Mouse (Mus musculus) lung, embryonic 15.5 days (tissue): ENCODE results near the gene Pepd. TPM values are rescaled to one million over a fixed set of nuclear protein-coding genes. Genes with fewer than 3 reads are reported as not detected.
"Not testable (repeated sequence)": the region's sequence is repeated elsewhere in the genome, so short reads cannot be mapped to it uniquely, and the experiment has no call there.

Source experiments
- ATAC-seq: fragments of 200-750 bp; cut with Nextera tagmentation; 2 replicates; pipeline ENCODE4 v1.8.0; 2017; ENCODE audit warnings: moderate number of reproducible peaks, borderline replicate concordance; ENCODE audit not compliant: low FRiP score, low TSS enrichment; ENCODE audit errors: extremely low read depth
- H3K27ac ChIP-seq: fragments of 300-500 bp; sonication (generic); 2 replicates; pipeline ENCODE4 v1.5.1; 2015; ENCODE audit warnings: moderate library complexity, mild to moderate bottlenecking, inconsistent platforms
- H3K27me3 ChIP-seq: fragments of 300-500 bp; sonication (generic); 2 replicates; pipeline ENCODE4 v1.6.1; 2015; ENCODE audit warnings: inconsistent platforms
- H3K36me3 ChIP-seq: fragments of 300-500 bp; sonication (generic); 2 replicates; pipeline ENCODE4 v1.6.1; 2015; ENCODE audit warnings: inconsistent platforms
- H3K4me1 ChIP-seq: fragments of 300-500 bp; sonication (generic); 2 replicates; pipeline ENCODE4 v1.6.1; 2015; ENCODE audit warnings: inconsistent platforms
- H3K4me2 ChIP-seq: fragments of 300-500 bp; sonication (generic); 2 replicates; pipeline ENCODE4 v1.6.1; 2015; ENCODE audit warnings: inconsistent platforms, mild to moderate bottlenecking, moderate library complexity
- H3K4me3 ChIP-seq: fragments of 300-500 bp; sonication (generic); 2 replicates; pipeline ENCODE4 v1.5.1; 2015; ENCODE audit warnings: mild to moderate bottlenecking, inconsistent platforms
- H3K9ac ChIP-seq: fragments of 300-500 bp; sonication (generic); 2 replicates; pipeline ENCODE4 v1.6.1; 2015; ENCODE audit warnings: inconsistent platforms
- H3K9me3 ChIP-seq: fragments of 300-500 bp; sonication (generic); 2 replicates; pipeline ENCODE4 v1.6.1; 2016; ENCODE audit warnings: inconsistent platforms
- WGBS: fragments of 180-500 bp; shearing (Covaris S2); methylation state at CpG from one replicate; pipeline ENCODE4 v1.1.7; 2015; 5-methylcytosine and 5-hydroxymethylcytosine counted together
- polyA plus RNA-seq: library from polyadenylated mRNA; unstranded; fragments of >200 nt; fragmentation: Nextera tagmentation; extraction: Ambion mirVana; gene quantifications from 2 replicates; pipeline ENCODE4 v1.2.1, GENCODE M21; 2015

Pepd gene
- polyA plus RNA-seq, 1 experiment from 2014 or later = 67.5 TPM

DNA sequence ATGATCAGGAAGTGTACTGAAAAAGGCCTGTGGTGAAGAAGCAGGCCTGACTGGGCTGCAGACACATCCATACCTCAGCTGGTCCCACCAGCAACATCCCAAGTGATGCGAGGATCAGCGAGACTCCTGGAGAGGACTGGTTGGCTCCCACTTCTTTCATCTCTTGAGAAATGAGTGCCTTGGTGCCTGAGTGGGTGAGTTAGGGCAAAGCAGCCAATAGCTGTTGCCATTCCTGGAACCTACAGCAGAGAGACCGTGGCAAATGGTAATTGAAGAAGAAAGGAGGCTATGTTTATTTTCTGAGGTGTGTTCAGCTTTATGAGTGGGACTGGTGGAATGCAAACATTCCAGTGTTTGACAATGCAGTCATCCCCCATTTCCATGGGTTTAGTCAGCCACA, 55.2 kb downstream of the Pepd start:
- Histone ChIP-seq H3K36me3 (0 out of 2 replicates have a peak, but pooled peaks cover 9% of the 10 kb centered on the region), H3K27me3 (no peaks in the 10 kb centered on the region), H3K27ac (no peak overlapping the region)

DNA sequence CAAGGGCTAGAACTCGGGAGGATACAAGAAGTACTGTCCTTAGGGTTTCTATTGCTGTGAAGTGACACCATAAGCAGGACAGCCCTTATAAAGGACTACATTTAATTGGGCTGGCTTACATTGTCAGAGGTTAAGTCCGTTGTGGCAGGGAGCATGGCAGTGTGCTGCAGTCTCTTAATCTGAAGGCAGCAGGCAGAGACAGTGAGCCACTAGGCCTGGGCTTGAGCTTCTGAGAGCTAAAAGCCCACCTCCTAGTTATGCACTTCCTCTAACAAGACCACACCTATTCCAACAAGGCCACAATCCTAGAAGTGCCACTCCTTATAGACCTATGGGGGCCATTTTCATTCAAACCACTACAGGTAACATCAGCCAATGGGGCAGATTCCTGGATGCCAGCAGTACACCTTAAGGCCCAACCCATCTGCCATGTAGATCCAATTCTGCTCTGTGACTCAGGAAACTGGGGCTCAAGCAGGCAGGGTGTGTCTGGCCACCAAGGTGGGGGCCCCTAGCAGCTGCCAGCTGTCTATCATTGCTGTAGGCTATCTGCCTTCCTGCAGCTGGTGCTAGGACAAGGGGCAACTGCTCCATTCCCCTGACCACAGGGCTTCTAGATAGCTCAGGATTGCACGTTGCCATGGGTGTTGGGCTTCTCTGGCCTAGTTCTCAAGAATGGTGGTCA, 56.7 kb downstream of the Pepd start:
- H3K4me3 ChIP-seq = no peak overlapping the region
- 80% methylated on average over 3 of the region's 3 CpGs for WGBS
- 0 out of 2 replicates have a peak, but pooled peaks have one; percentile 17 for ATAC-seq

More for the DNA sequence above, 55.2 kb downstream of the Pepd start:
- 35% methylated on average over 3 of the region's 3 CpGs for WGBS
- Histone ChIP-seq H3K9ac (no peak overlapping the region), H3K9me3 (no peaks in the 10 kb centered on the region), H3K4me1 (0 out of 2 replicates have a peak, but pooled peaks cover 4% of the 10 kb centered on the region), H3K4me3 (no peak overlapping the region), H3K4me2 (no peak overlapping the region)
- ATAC-seq = no peak

DNA sequence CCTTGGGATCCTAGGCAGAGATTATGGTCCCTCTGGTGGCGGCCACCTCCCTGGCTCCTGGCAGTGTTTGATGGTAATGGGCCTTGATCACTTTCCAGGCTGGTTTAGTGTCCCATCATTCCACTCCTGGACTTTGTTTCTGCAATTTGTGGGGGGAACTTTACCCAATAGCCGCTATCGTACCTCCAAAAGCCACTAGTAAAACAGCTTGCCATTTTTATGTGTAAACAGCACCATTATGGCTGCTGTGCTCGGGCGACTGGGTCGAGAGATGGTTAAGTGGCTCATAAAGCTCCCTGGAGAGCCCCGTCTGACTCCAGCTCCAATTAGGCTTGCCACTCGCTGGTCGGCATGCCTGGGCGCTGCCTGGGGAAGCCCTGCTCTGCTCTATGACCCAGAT, 59.6 kb downstream of the Pepd start:
- no peak for ATAC-seq
- Histone ChIP-seq H3K27ac (no peak overlapping the region), H3K27me3 (no peaks in the 10 kb centered on the region), H3K4me1 (0 out of 2 replicates have a peak, but pooled peaks cover 4% of the 10 kb centered on the region), H3K9me3 (no peaks in the 10 kb centered on the region), H3K4me3 (no peak overlapping the region), H3K9ac (no peak overlapping the region), H3K36me3 (0 out of 2 replicates have a peak, but pooled peaks cover 9% of the 10 kb centered on the region), H3K4me2 (no peak overlapping the region)
- whole genome bisulfite sequencing = 74% methylated on average over 10 of the region's 10 CpGs

More for the DNA sequence above, 56.7 kb downstream of the Pepd start:
- Histone ChIP-seq H3K9me3 (no peaks in the 10 kb centered on the region), H3K4me1 (0 out of 2 replicates have a peak, but pooled peaks cover 4% of the 10 kb centered on the region), H3K27ac (no peak overlapping the region), H3K27me3 (no peaks in the 10 kb centered on the region), H3K4me2 (no peak overlapping the region), H3K9ac (no peak overlapping the region), H3K36me3 (0 out of 2 replicates have a peak, but pooled peaks cover 9% of the 10 kb centered on the region)

DNA sequence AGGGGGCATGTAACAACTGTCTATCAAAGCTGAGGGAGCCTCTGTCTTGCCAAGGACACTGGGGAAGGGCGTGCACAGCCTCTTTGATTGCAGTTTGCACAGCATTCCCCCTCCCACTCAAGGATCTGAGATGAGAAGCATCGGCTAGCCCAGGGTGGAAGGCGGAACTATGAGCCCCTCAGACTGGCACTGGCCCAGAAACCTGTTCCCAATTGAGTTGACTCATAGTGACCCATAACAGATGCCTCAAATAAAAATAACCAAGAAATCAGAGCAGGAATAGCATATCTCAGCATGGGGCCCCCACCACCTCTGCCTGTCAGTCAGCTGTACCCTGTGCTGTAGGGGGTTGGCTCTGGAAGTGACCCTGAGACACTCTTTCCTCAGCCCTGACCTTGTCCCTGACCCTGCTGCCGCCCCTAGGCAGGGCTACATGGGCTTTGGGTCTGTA, 60.8 kb downstream of the Pepd start:
- no peaks in the 10 kb centered on the region for H3K9me3 ChIP-seq
- ATAC-seq = no peak; the same call in 1 of the 2 replicates
- H3K9ac ChIP-seq = no peak overlapping the region
- no peak overlapping the region for H3K27ac ChIP-seq
- H3K36me3 ChIP-seq = 0 out of 2 replicates have a peak, but pooled peaks cover 9% of the 10 kb centered on the region
- WGBS = 52% methylated on average over 4 of the region's 4 CpGs
- H3K4me3 ChIP-seq = no peak overlapping the region
- H3K4me1 ChIP-seq = no peaks in the 10 kb centered on the region
- no peaks in the 10 kb centered on the region for H3K27me3 ChIP-seq
- no peak overlapping the region for H3K4me2 ChIP-seq

DNA sequence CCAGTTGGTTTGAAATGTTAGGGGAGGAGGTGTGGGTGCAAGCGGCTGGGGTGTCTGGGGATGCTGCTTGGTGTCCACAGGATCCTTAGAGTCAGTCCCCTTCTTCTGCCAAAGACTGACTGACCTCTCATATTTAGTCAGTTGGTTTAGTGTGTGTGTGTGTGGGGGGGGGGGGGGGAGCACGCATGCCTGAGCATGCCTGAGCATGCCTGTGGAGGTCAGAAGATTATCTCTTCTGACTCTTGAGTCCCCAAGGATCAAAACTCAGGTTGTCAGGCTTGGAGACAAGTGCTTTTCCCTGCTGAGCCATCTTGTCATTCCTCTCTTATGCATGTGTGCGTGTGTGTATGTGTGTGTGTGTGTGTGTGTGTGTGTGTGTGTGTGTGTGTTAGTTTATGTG, 61.7 kb downstream of the Pepd start:
- no peaks in the 10 kb centered on the region for H3K27me3 ChIP-seq
- H3K4me2 ChIP-seq = no peak overlapping the region
- H3K4me1 ChIP-seq = no peaks in the 10 kb centered on the region
- H3K9me3 ChIP-seq = no peaks in the 10 kb centered on the region
- ATAC-seq = no peak
- H3K36me3 ChIP-seq = 0 out of 2 replicates have a peak, but pooled peaks cover 9% of the 10 kb centered on the region
- no peak overlapping the region for H3K27ac ChIP-seq
- H3K4me3 ChIP-seq = no peak overlapping the region
- WGBS = 71% methylated on average over 3 of the region's 3 CpGs
- H3K9ac ChIP-seq = no peak overlapping the region

DNA sequence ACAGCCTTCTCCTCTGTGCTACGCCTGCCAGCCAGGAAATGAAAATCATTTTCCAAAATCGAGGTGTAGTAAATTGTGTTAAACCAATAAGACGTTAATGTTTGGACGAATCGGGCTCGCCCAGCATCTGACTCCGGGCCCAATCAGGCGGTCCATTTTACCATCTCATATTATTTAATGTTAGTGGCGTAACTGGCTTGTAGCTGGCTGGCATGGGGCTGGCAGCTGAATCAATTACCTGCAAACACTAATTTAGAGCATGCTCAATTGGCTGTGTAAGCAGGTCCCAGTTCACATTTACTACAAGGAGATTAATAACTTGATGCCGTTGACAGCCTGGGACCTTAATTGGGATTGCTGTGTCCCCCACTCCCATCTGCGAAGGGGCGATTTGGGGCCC, 63.7 kb downstream of the Pepd start:
- no peak for ATAC-seq
- no peak overlapping the region for H3K4me3 ChIP-seq
- 88% methylated on average over 12 of the region's 12 CpGs for WGBS
- H3K4me2 ChIP-seq = no peak overlapping the region
- H3K4me1 ChIP-seq = no peaks in the 10 kb centered on the region
- H3K27me3 ChIP-seq = no peaks in the 10 kb centered on the region
- no peaks in the 10 kb centered on the region for H3K9me3 ChIP-seq
- no peak overlapping the region for H3K27ac ChIP-seq
- 0 out of 2 replicates have a peak, but pooled peaks cover 2% of the 10 kb centered on the region for H3K36me3 ChIP-seq
- H3K9ac ChIP-seq = no peak overlapping the region

DNA sequence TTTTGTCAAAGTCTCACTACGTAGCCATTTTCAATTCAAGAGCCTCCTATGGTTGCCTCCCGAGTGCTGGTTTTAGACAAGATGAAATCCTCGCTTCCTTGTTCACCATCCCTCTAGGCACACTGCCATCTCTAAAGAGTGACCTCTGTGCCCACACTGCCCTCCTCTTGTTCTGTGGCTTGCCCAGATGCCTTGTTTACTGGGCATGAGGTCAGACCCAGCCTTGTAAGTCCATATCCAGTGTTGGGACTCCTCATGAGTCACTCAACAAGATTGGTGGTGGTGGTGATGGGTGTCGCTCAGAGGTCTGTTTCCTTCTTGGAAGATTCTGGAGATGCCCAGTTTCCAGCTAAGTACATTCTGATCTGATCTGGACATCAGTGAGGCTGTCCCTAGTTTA, 65.2 kb downstream of the Pepd start:
- no peak overlapping the region for H3K27ac ChIP-seq
- 85% methylated on average over 4 of the region's 4 CpGs for WGBS
- no peaks in the 10 kb centered on the region for H3K9me3 ChIP-seq
- no peak overlapping the region for H3K9ac ChIP-seq
- no peaks in the 10 kb centered on the region for H3K4me1 ChIP-seq
- H3K36me3 ChIP-seq = no peaks in the 10 kb centered on the region
- ATAC-seq = no peak
- no peak overlapping the region for H3K4me2 ChIP-seq
- no peak overlapping the region for H3K4me3 ChIP-seq
- no peaks in the 10 kb centered on the region for H3K27me3 ChIP-seq

DNA sequence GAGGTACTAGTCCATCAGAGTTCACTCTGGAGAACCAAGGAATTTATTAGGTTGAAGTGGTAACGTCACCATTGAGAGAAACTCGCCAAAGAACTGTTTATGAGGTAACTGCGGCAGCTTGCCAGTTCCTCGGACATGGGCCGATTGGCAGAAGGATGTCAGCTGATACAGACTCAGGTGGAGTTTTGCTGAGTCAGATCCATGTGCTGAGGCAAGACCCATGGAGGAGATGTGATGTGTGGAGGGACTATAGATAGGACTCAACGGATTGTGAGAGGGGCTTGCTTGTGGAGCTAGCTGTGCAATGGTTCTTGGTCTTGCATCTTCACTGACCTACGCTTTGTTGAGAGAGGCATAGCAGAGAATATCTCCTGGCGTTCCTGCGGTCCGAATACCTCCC, 69.6 kb downstream of the Pepd start:
- H3K36me3 ChIP-seq = no peaks in the 10 kb centered on the region
- H3K4me2 ChIP-seq = no peak overlapping the region
- 89% methylated on average over 10 of the region's 10 CpGs for WGBS
- H3K27me3 ChIP-seq = no peaks in the 10 kb centered on the region
- H3K27ac ChIP-seq = no peak overlapping the region
- no peaks in the 10 kb centered on the region for H3K9me3 ChIP-seq
- H3K4me3 ChIP-seq = no peak overlapping the region
- H3K9ac ChIP-seq = no peak overlapping the region
- H3K4me1 ChIP-seq = no peaks in the 10 kb centered on the region
- no peak for ATAC-seq

DNA sequence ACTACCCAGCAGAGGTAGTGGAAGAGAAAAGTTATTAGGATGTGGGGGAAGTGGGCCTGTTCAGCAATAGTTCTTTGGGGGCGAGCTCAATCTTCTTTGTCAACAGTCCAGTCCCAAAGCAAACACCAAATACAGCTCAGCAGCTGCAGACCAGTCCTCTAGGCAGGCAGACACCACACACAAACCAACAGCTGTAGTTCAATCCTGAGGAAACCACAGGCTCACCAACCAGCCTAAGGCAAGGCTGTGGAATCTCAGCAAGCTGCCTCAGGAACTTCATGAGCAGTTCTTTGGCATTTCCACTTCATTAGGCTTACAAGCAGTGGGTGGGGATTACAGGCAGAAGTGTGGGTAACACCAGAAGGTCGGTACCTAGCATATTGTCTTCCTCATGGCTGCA, 70.2 kb downstream of the Pepd start:
- not testable (repeated sequence) for H3K9me3 ChIP-seq, H3K4me1 ChIP-seq, H3K4me3 ChIP-seq, H3K4me2 ChIP-seq, H3K27me3 ChIP-seq, H3K36me3 ChIP-seq, H3K27ac ChIP-seq, H3K9ac ChIP-seq, ATAC-seq
- 79% methylated on average over 2 of the region's 2 CpGs for WGBS

DNA sequence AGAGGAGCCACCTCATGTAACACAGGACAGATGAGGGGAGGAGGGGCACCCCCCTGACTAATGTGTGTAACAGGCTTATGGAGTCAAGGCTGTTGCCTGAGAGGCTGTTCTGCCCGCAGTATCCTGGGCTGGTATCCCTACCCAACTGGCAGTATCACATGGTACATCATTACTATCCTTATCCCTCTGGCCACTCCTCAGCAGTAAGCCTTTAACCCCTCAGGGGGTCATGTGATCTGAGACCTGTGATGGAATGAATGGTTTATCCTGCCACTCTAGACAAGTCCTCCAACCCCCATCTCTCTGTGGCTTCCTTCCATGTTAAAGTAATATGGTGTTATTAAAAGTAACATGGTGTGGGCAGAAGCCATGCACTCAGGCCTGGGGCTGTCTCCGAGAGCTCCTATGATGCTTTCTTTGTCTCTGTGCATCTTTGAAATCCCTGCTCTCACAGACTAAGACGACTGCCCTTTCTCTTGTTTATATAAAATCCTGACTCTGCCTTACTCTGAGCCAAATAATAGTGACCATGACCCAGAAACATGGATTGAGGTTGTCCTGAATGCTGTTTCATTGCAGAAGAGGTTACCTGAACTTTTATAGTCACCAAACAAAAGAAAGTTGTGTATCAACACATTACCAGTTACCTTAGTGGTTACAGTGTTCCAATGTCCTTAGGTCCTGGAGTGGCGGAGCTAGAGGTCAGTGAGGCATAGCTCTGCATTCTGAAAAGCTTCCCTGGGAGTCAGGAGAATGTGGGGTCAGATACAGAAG, 71.7 kb downstream of the Pepd start:
- Histone ChIP-seq H3K36me3 (no peaks in the 10 kb centered on the region), H3K9me3 (no peaks in the 10 kb centered on the region), H3K27me3 (no peaks in the 10 kb centered on the region), H3K4me2 (no peak overlapping the region), H3K9ac (no peak overlapping the region), H3K27ac (no peak overlapping the region), H3K4me3 (no peak overlapping the region), H3K4me1 (no peaks in the 10 kb centered on the region)
- ATAC-seq = no peak
- WGBS = 65% methylated on average over 4 of the region's 4 CpGs

DNA sequence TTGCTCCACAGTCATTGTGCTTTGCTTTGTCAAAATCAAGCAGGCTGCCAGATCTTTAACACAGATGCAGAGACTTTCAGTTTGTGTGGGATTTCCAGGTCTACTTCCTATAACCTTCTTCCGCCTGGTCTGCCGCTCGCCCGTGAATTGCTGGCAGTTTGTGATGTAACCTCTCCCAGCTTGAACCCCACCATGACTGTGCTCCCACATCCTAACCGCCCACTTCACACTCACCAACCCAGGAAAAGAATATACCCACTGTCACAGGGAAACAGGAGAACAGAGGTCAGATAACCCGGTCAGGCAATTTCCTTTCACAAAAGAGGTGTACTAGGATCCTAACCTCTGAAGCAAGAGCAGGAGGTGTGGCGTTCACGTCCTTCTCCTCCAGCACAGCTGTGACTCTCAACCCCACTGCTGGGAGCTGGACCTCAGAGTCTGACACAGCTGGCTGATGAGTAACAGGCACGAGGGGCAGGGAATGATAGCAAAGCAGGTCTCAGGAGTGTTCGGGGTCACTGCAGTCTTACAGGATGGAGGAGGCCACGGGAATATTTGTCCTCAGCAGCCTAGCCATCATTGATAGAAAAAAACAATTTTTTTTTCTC, 72.5 kb downstream of the Pepd start:
- H3K9me3 ChIP-seq = no peaks in the 10 kb centered on the region
- no peaks in the 10 kb centered on the region for H3K4me1 ChIP-seq
- H3K27ac ChIP-seq = no peak overlapping the region
- H3K4me3 ChIP-seq = no peak overlapping the region
- ATAC-seq = no peak
- H3K27me3 ChIP-seq = no peaks in the 10 kb centered on the region
- H3K4me2 ChIP-seq = no peak overlapping the region
- WGBS = 55% methylated on average over 11 of the region's 11 CpGs
- H3K9ac ChIP-seq = no peak overlapping the region
- no peaks in the 10 kb centered on the region for H3K36me3 ChIP-seq

DNA sequence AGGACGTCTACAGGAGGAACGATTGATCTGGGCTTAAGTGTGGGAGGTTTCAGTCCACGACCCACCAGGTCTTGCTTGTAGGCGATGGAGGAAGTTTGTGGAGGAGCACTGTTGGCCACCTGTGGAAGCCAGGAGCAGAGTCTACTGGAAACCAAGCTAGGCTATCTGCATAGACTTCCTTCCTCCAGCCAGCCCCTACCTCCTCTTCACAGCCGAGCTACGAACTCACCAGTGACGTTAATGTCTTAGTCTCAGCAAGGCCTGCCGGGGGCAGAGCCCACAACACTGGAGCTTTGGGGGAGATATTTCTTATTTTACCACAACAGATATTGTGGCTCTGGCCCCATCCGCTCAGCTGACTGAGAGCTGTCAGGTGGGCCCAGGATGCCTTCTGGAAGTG, 73.0 kb downstream of the Pepd start:
- Histone ChIP-seq H3K4me1 (no peaks in the 10 kb centered on the region), H3K4me2 (no peak overlapping the region), H3K36me3 (no peaks in the 10 kb centered on the region), H3K9me3 (no peaks in the 10 kb centered on the region), H3K9ac (no peak overlapping the region), H3K4me3 (no peak overlapping the region), H3K27me3 (no peaks in the 10 kb centered on the region), H3K27ac (no peak overlapping the region)
- 72% methylated on average over 9 of the region's 9 CpGs for WGBS
- ATAC-seq = no peak
